Mouse (Mus musculus) liver (tissue): ENCODE results near the gene Slc9a9.

Experiments used
- DNase-seq: peaks from one replicate; pipeline ENCODE4 v3.0.0-alpha.2; 2020; ENCODE audit warnings: mixed read lengths

Slc9a9 gene

GRCm38 (mm10) chr9:95086109-95086821, 416.6 kb downstream of the Slc9a9 start:
- DNase-seq: no peak

GRCm38 (mm10) chr9:95088221-95088620, 418.5 kb downstream of the Slc9a9 start:
- DNase-seq: no peak

- no peak for DNase-seq
These were observed 419.3 kb downstream of the Slc9a9 start for GRCm38 (mm10) chr9:95089050-95089449.

- no peak for DNase-seq
These were observed 426.8 kb downstream of the Slc9a9 start for GRCm38 (mm10) chr9:95096486-95096885.

- no peak for DNase-seq
These were observed 436.1 kb downstream of the Slc9a9 start for GRCm38 (mm10) chr9:95105768-95106167.

- no peak for DNase-seq
These were observed 440.1 kb downstream of the Slc9a9 start for GRCm38 (mm10) chr9:95109799-95110198.

- DNase-seq: no peak
These were observed 441.1 kb downstream of the Slc9a9 start for GRCm38 (mm10) chr9:95110768-95111167.

- no peak for DNase-seq
These were observed 442.0 kb downstream of the Slc9a9 start for GRCm38 (mm10) chr9:95111732-95112131.

- no peak for DNase-seq
These were observed 443.7 kb downstream of the Slc9a9 start for GRCm38 (mm10) chr9:95113157-95114135.

GRCm38 (mm10) chr9:95120062-95120461, 450.4 kb downstream of the Slc9a9 start:
- DNase-seq: peak; percentile 39

GRCm38 (mm10) chr9:95121151-95121835, 451.6 kb downstream of the Slc9a9 start:
- DNase-seq: peak; percentile 51

- no peak for DNase-seq
These were observed 456.0 kb downstream of the Slc9a9 start for GRCm38 (mm10) chr9:95125683-95126082.

GRCm38 (mm10) chr9:95127774-95128173, 458.1 kb downstream of the Slc9a9 start:
- DNase-seq: no peak

- DNase-seq: no peak
These were observed 479.6 kb downstream of the Slc9a9 start for GRCm38 (mm10) chr9:95149206-95149729.

- DNase-seq: no peak
These were observed 480.4 kb downstream of the Slc9a9 start for GRCm38 (mm10) chr9:95150096-95150495.

GRCm38 (mm10) chr9:95150597-95150996, 480.9 kb downstream of the Slc9a9 start:
- DNase-seq: no peak

GRCm38 (mm10) chr9:95150998-95151397, 481.3 kb downstream of the Slc9a9 start:
- no peak for DNase-seq

GRCm38 (mm10) chr9:95151746-95152145, 482.0 kb downstream of the Slc9a9 start:
- no peak for DNase-seq

GRCm38 (mm10) chr9:95153966-95154365, 484.3 kb downstream of the Slc9a9 start:
- DNase-seq: no peak

GRCm38 (mm10) chr9:95157948-95158347, 488.2 kb downstream of the Slc9a9 start:
- DNase-seq: no peak

- no peak for DNase-seq
These were observed 489.2 kb downstream of the Slc9a9 start for GRCm38 (mm10) chr9:95158916-95159315.

- no peak for DNase-seq
These were observed 491.0 kb downstream of the Slc9a9 start for GRCm38 (mm10) chr9:95160575-95161300.
